Mouse (Mus musculus): ENCODE measurements around the gene Fhl1. TPM values are rescaled to one million over a fixed set of nuclear protein-coding genes. Genes with fewer than 3 reads are reported as not detected.
A peak's percentile ranks its signal among the peaks of the same experiment; 100 is the strongest.

The Fhl1 gene
- polyA plus RNA-seq, 1 experiment, result 20.6 TPM

GRCm38 (mm10) chrX:56737848-56738554 is 6.4 kb downstream of the Fhl1 start:
- Histone ChIP-seq H3K27me3 (ENCODE audit: control insufficient read depth, insufficient read depth, low read length) (no peaks in the 10 kb centered on the region), H3K27ac (ENCODE audit: control insufficient read depth, insufficient read depth, low read length) (no peak overlapping the region), H3K36me3 (ENCODE audit: control insufficient read depth, insufficient read depth, low read length) (no peaks in the 10 kb centered on the region), H3K4me3 (ENCODE audit: control insufficient read depth, insufficient read depth, low read length) (no peak overlapping the region), H3K4me1 (replicated peaks; ENCODE audit: control insufficient read depth, insufficient read depth, low read length) (no peaks in the 10 kb centered on the region)
- 86% methylated on average over 5 of the region's 5 CpGs for WGBS
- no peak for DNase-seq
- TF ChIP-seq POLR2A (IDR thresholded peaks at IDR 0.05; ENCODE audit: control insufficient read depth, extremely low read depth, insufficient read depth, low read length, poor library complexity), result no peak
- no peak for TF ChIP-seq CTCF (IDR thresholded peaks at IDR 0.05; ENCODE audit: borderline replicate concordance, control insufficient read depth, extremely low read depth, insufficient read depth, low read length, poor library complexity)

- TF ChIP-seq POLR2A (IDR thresholded peaks at IDR 0.05; ENCODE audit: control insufficient read depth, extremely low read depth, insufficient read depth, low read length, poor library complexity), result no peak
- no peaks in the 10 kb centered on the region for H3K36me3 ChIP-seq (ENCODE audit: control insufficient read depth, insufficient read depth, low read length)
- H3K4me1 ChIP-seq (replicated peaks; ENCODE audit: control insufficient read depth, insufficient read depth, low read length), result no peaks in the 10 kb centered on the region
- no peak for DNase-seq
- no peak overlapping the region for H3K27ac ChIP-seq (ENCODE audit: control insufficient read depth, insufficient read depth, low read length)
- WGBS, result 15% methylated on average over 3 of the region's 3 CpGs
- H3K4me3 ChIP-seq (ENCODE audit: control insufficient read depth, insufficient read depth, low read length), result no peak overlapping the region
- no peaks in the 10 kb centered on the region for H3K27me3 ChIP-seq (ENCODE audit: control insufficient read depth, insufficient read depth, low read length)
Observed at GRCm38 (mm10) chrX:56741428-56741827, 9.8 kb downstream of the Fhl1 start.

GRCm38 (mm10) chrX:56751536-56751935 is 19.9 kb downstream of the Fhl1 start:
- DNase-seq, result no peak
- no peaks in the 10 kb centered on the region for H3K4me1 ChIP-seq (replicated peaks; ENCODE audit: control insufficient read depth, insufficient read depth, low read length)
- H3K27ac ChIP-seq (ENCODE audit: control insufficient read depth, insufficient read depth, low read length), result no peak overlapping the region
- H3K36me3 ChIP-seq (ENCODE audit: control insufficient read depth, insufficient read depth, low read length), result no peaks in the 10 kb centered on the region
- TF ChIP-seq POLR2A (IDR thresholded peaks at IDR 0.05; ENCODE audit: control insufficient read depth, extremely low read depth, insufficient read depth, low read length, poor library complexity) (no peak), CTCF (IDR thresholded peaks at IDR 0.05; ENCODE audit: borderline replicate concordance, control insufficient read depth, extremely low read depth, insufficient read depth, low read length, poor library complexity) (no peak)
- no peak overlapping the region for H3K4me3 ChIP-seq (ENCODE audit: control insufficient read depth, insufficient read depth, low read length)
- 45% methylated on average over 4 of the region's 4 CpGs for WGBS
- H3K27me3 ChIP-seq (ENCODE audit: control insufficient read depth, insufficient read depth, low read length), result no peaks in the 10 kb centered on the region

- 83% methylated on average over 6 of the region's 6 CpGs for WGBS
Observed at GRCm38 (mm10) chrX:56752144-56752543, 20.6 kb downstream of the Fhl1 start.

GRCm38 (mm10) chrX:56753317-56754289 is 22.0 kb downstream of the Fhl1 start:
- H3K4me1 ChIP-seq (replicated peaks; ENCODE audit: control insufficient read depth, insufficient read depth, low read length), result no peaks in the 10 kb centered on the region
- no peak for DNase-seq
- H3K4me3 ChIP-seq (ENCODE audit: control insufficient read depth, insufficient read depth, low read length), result no peak overlapping the region
- H3K36me3 ChIP-seq (ENCODE audit: control insufficient read depth, insufficient read depth, low read length), result no peaks in the 10 kb centered on the region
- H3K27me3 ChIP-seq (ENCODE audit: control insufficient read depth, insufficient read depth, low read length), result no peaks in the 10 kb centered on the region
- 93% methylated on average over 8 of the region's 8 CpGs for WGBS
- no peak overlapping the region for H3K27ac ChIP-seq (ENCODE audit: control insufficient read depth, insufficient read depth, low read length)
- TF ChIP-seq POLR2A (IDR thresholded peaks at IDR 0.05; ENCODE audit: control insufficient read depth, extremely low read depth, insufficient read depth, low read length, poor library complexity), result no peak
- no peak for TF ChIP-seq CTCF (IDR thresholded peaks at IDR 0.05; ENCODE audit: borderline replicate concordance, control insufficient read depth, extremely low read depth, insufficient read depth, low read length, poor library complexity)

More at GRCm38 (mm10) chrX:56752144-56752543, 20.6 kb downstream of the Fhl1 start:
- Histone ChIP-seq H3K27me3 (ENCODE audit: control insufficient read depth, insufficient read depth, low read length) (no peaks in the 10 kb centered on the region), H3K27ac (ENCODE audit: control insufficient read depth, insufficient read depth, low read length) (no peak overlapping the region), H3K4me1 (replicated peaks; ENCODE audit: control insufficient read depth, insufficient read depth, low read length) (no peaks in the 10 kb centered on the region), H3K4me3 (ENCODE audit: control insufficient read depth, insufficient read depth, low read length) (no peak overlapping the region), H3K36me3 (ENCODE audit: control insufficient read depth, insufficient read depth, low read length) (no peaks in the 10 kb centered on the region)
- no peak for DNase-seq
- TF ChIP-seq CTCF (IDR thresholded peaks at IDR 0.05; ENCODE audit: borderline replicate concordance, control insufficient read depth, extremely low read depth, insufficient read depth, low read length, poor library complexity), result no peak
- no peak for TF ChIP-seq POLR2A (IDR thresholded peaks at IDR 0.05; ENCODE audit: control insufficient read depth, extremely low read depth, insufficient read depth, low read length, poor library complexity)

- DNase-seq, result peak; percentile 3
- no peak overlapping the region for H3K4me3 ChIP-seq (ENCODE audit: control insufficient read depth, insufficient read depth, low read length)
- no peaks in the 10 kb centered on the region for H3K27me3 ChIP-seq (ENCODE audit: control insufficient read depth, insufficient read depth, low read length)
- no peaks in the 10 kb centered on the region for H3K36me3 ChIP-seq (ENCODE audit: control insufficient read depth, insufficient read depth, low read length)
- no peak for TF ChIP-seq POLR2A (IDR thresholded peaks at IDR 0.05; ENCODE audit: control insufficient read depth, extremely low read depth, insufficient read depth, low read length, poor library complexity)
- 8% methylated on average over 2 of the region's 2 CpGs for WGBS
- H3K4me1 ChIP-seq (replicated peaks; ENCODE audit: control insufficient read depth, insufficient read depth, low read length), result no peaks in the 10 kb centered on the region
- no peak overlapping the region for H3K27ac ChIP-seq (ENCODE audit: control insufficient read depth, insufficient read depth, low read length)
Observed at GRCm38 (mm10) chrX:56755646-56756045, 24.1 kb downstream of the Fhl1 start.
